Mouse (Mus musculus) cerebellum, adult 2 months (tissue): Measurements from ENCODE around the gene Eef1b2.

Experiments used
- CTCF ChIP-seq: fragments of 200-500 bp; IDR thresholded peaks from 2 replicates; pipeline ENCODE4 v1.5.1; 2011; ENCODE audit warnings: low read depth, mild to moderate bottlenecking, control low read depth, low read length, moderate library complexity, borderline replicate concordance; ENCODE audit not compliant: insufficient read depth
- POLR2A ChIP-seq: fragments of 200-500 bp; IDR thresholded peaks from 2 replicates; pipeline ENCODE4 v1.6.1; 2011; ENCODE audit warnings: low read length, control low read depth, borderline replicate concordance; ENCODE audit not compliant: insufficient read depth

DNA sequence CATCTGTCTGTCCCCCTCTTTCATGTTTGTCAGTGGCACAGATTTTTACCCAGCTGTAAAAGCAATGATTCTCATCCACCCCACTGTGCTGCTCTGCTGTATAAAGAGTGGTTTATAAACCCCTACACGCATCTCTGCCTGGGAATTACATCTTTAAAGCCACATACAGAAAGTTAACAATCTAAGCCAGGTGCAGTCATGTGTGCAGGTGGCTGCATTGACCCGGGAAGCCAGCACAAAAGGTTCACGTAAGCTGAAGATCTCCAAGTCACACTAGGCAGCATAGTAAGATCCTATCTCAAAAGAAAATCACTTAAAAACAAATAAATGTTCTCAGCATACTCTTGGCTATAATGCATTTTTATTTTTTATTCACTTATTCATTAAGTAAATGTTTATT is 47.4 kb upstream of the Eef1b2 start:
- no peak for TF ChIP-seq CTCF
- no peak for TF ChIP-seq POLR2A
